Mouse (Mus musculus): ENCODE results near the gene Gpn3. TPM values are rescaled to one million over a fixed set of nuclear protein-coding genes. Genes with fewer than 3 reads are reported as not detected.

Gpn3 gene
- polyA plus RNA-seq (2015; fragmentation: Nextera tagmentation; extraction: Ambion mirVana) = 54.4 and 59.9 TPM in 2 replicates

GRCm38 (mm10) chr5:122371591-122372191 is at the start of gene Gpn3:
Gpn3 (plus strand) TSS chr5:122371876.
- peak within 1 kb of the TSS; percentile 91 for H3K4me2 ChIP-seq
- no peaks in the 10 kb centered on the region for H3K9me3 ChIP-seq
- under 1% methylated on average over 28 of the region's 46 CpGs for WGBS
- H3K9ac ChIP-seq = peak within 1 kb of the TSS; percentile 89
- peaks cover 60% of the 10 kb centered on the region for H3K36me3 ChIP-seq
- peaks cover 16% of the 10 kb centered on the region for H3K4me1 ChIP-seq
- H3K27me3 ChIP-seq (replicated peaks) = no peaks in the 10 kb centered on the region
- H3K4me3 ChIP-seq = peak within 1 kb of the TSS; percentile 70
- peak; percentile 47 for ATAC-seq (ENCODE audit: extremely low read depth, insufficient number of reproducible peaks, low FRiP score, low TSS enrichment)
- peak within 1 kb of the TSS; percentile 95 for H3K27ac ChIP-seq (replicated peaks)

DNA sequence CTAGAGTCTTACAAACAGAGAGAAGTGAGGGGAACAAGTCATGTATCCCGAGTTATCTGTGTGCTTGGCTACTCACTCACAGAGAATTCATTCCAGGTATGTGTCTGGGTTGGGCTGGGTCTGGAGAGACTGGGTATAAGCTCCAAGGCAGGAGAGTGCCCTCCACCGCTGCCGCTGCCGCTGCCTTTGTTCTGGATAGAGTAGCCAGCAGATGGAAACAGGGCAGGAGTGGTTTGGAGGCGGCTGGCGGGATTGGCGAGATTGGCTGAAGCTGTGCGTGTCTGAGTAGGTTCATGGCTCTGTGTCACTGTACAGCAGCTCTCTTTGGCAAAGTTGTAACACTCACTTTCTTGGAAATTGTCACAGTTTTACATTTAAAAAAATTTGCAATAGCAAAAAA is 48.2 kb upstream of the Gpn3 start:
- H3K9ac ChIP-seq = no peak overlapping the region; the same call in 1 of the 2 replicates
- H3K27me3 ChIP-seq (replicated peaks) = no peaks in the 10 kb centered on the region
- H3K9me3 ChIP-seq = no peaks in the 10 kb centered on the region
- H3K4me3 ChIP-seq = no peak overlapping the region
- H3K4me1 ChIP-seq = peaks cover 28% of the 10 kb centered on the region
- no peak overlapping the region for H3K27ac ChIP-seq (replicated peaks)
- H3K36me3 ChIP-seq = peaks cover 63% of the 10 kb centered on the region
- 70% methylated on average over 8 of the region's 8 CpGs for WGBS
- no peak for ATAC-seq (ENCODE audit: extremely low read depth, insufficient number of reproducible peaks, low FRiP score, low TSS enrichment)
- no peak overlapping the region for H3K4me2 ChIP-seq

DNA sequence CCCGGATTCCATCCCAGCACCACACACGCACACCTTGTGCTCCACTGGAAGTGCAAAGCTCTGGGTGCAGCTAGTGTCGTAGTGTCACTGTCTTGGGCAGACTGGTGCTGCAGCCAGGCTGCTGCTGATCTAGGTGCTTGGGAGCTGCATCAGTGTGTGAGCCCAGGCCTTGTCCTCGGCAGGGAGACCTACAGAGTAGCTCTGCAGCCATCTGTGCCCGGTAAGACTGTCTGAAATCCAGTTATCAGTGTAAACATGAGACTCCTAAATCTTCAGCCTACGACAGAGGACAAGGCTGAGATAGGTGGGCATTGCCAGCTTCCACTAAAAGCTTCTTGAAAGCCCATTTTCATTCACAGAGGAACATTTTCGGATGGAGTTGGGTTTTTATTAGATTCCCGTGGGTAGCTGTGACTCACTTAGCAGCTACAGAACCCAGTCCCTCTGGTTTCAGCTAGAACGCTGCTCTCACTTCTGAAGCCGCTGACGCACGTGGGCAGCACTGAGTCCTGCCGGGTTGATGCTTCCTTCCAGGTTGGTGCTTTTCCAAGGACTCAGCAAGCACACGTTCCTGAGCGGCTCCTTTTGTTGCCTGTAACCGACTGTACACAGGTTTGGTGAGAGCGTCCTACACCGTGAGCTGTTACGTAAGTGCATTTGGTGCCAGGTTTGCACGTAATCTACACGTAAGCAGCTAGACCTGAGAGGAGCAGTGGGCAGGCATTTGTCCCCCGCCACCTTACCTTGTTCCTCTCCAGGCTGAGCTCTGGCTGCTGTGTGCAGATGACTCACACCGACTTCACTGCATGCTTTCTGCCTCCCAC is 46.9 kb upstream of the Gpn3 start:
- no peaks in the 10 kb centered on the region for H3K9me3 ChIP-seq
- ATAC-seq (ENCODE audit: extremely low read depth, insufficient number of reproducible peaks, low FRiP score, low TSS enrichment) = no peak
- 0 out of 2 replicates have a peak overlapping the region, but pooled peaks have one; percentile 28 for H3K9ac ChIP-seq
- H3K27ac ChIP-seq (replicated peaks) = no peak overlapping the region
- no peak overlapping the region for H3K4me2 ChIP-seq
- H3K36me3 ChIP-seq = peaks cover 67% of the 10 kb centered on the region
- 84% methylated on average over 23 of the region's 23 CpGs for WGBS
- H3K27me3 ChIP-seq (replicated peaks) = no peaks in the 10 kb centered on the region
- peaks cover 16% of the 10 kb centered on the region for H3K4me1 ChIP-seq
- no peak overlapping the region for H3K4me3 ChIP-seq

GRCm38 (mm10) chr5:122325477-122325876 is 46.2 kb upstream of the Gpn3 start:
- ATAC-seq (ENCODE audit: extremely low read depth, insufficient number of reproducible peaks, low FRiP score, low TSS enrichment) = no peak
- H3K36me3 ChIP-seq = peaks cover 67% of the 10 kb centered on the region
- H3K27ac ChIP-seq (replicated peaks) = no peak overlapping the region
- H3K9me3 ChIP-seq = no peaks in the 10 kb centered on the region
- peaks cover 9% of the 10 kb centered on the region for H3K4me1 ChIP-seq
- WGBS = 83% methylated on average over 8 of the region's 8 CpGs
- no peaks in the 10 kb centered on the region for H3K27me3 ChIP-seq (replicated peaks)
- no peak overlapping the region for H3K4me2 ChIP-seq
- H3K4me3 ChIP-seq = no peak overlapping the region
- H3K9ac ChIP-seq = no peak overlapping the region

DNA sequence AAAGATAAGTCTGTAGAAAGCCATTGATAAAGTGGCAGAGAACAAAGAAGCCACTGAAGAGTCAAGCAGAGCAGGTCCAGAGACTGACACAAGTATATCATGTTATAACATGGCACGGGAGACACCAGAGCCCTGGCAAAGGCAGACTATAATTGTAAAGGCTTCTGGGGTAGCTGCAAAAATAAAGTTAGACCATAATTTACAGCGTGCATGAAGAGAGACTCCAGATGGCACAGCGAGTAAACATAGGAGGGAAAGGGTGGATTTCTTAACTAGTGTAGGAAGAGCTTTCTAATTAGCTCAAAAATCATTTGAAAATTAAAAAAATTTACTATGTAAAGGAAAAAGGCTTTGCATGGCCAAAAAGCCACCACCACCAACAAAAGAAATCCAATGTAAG is 44.4 kb upstream of the Gpn3 start:
- H3K27ac ChIP-seq (replicated peaks) = no peak overlapping the region
- ATAC-seq (ENCODE audit: extremely low read depth, insufficient number of reproducible peaks, low FRiP score, low TSS enrichment) = no peak

GRCm38 (mm10) chr5:122330269-122330668 is 41.4 kb upstream of the Gpn3 start:
- Histone ChIP-seq H3K4me1 (no peaks in the 10 kb centered on the region), H3K36me3 (peaks cover 29% of the 10 kb centered on the region), H3K9ac (no peak overlapping the region), H3K4me2 (no peak overlapping the region), H3K27me3 (replicated peaks) (no peaks in the 10 kb centered on the region), H3K27ac (replicated peaks) (no peak overlapping the region), H3K4me3 (no peak overlapping the region), H3K9me3 (no peaks in the 10 kb centered on the region)
- WGBS = 76% methylated on average over 4 of the region's 4 CpGs
- ATAC-seq (ENCODE audit: extremely low read depth, insufficient number of reproducible peaks, low FRiP score, low TSS enrichment) = no peak

More for the DNA sequence above, 44.4 kb upstream of the Gpn3 start:
- Histone ChIP-seq H3K27me3 (replicated peaks) (no peaks in the 10 kb centered on the region), H3K36me3 (peaks cover 50% of the 10 kb centered on the region), H3K4me3 (no peak overlapping the region), H3K4me2 (no peak overlapping the region), H3K9me3 (no peaks in the 10 kb centered on the region), H3K9ac (no peak overlapping the region), H3K4me1 (peaks cover 5% of the 10 kb centered on the region)
- WGBS = 84% methylated on average over 3 of the region's 3 CpGs

DNA sequence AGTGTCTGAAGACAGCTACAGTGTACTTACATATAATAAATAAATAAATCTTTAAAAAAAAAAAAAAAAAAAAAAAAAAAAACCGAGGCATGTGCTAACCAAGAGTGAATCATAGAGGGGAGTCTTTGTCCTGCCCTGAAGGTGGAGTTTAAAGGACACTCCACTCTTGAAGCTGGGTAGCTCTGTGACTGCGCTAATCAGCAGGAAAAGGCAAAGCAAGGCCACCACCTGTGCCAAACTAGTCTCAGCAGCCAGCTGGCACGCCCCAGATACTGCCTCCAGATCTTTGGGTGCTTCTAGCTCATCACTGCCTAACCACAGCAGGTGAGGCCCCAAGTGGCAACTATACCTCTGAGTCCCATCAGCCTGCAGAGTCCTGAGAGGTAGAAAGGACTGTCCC is 37.0 kb upstream of the Gpn3 start:
- H3K36me3 ChIP-seq = no peaks in the 10 kb centered on the region
- WGBS = 59% methylated on average over 3 of the region's 3 CpGs
- ATAC-seq (ENCODE audit: extremely low read depth, insufficient number of reproducible peaks, low FRiP score, low TSS enrichment) = no peak
- no peaks in the 10 kb centered on the region for H3K9me3 ChIP-seq
- H3K4me2 ChIP-seq = no peak overlapping the region
- H3K27me3 ChIP-seq (replicated peaks) = no peaks in the 10 kb centered on the region
- no peak overlapping the region for H3K9ac ChIP-seq
- H3K4me1 ChIP-seq = no peaks in the 10 kb centered on the region
- H3K27ac ChIP-seq (replicated peaks) = no peak overlapping the region
- no peak overlapping the region for H3K4me3 ChIP-seq

DNA sequence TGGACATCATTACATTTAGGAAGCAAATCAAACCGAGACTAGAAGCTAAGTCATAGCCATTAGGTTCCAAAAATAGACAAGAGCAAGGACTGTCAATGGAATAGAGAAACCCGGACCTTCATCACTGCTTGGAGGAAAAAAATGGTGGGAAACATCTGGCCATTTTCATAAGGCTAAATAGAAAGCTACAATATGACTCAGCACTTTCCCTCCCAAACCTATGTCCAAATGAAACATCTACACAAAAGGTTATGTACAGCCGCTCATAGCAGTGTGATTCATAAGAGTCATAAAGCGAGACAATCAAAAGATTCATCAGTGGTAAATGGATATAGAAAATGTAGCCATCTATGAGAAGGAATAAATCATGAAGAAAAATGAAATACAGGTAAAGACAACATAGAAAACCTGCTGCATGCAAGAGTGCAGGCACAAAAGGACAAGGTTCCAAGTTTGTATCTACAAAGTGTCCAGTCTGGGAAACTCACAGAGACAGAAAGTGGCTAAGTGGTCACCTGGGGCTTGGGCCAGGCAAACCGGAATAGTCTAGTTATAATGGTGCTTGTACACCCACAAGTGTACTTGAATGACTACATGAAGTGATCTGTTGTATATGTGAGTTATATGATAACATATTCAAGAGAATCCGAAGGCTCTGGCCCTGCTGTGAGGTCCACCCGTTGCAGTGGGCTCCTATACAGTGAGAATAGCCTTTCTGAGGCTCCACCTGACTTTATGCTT is 35.0 kb upstream of the Gpn3 start:
- Histone ChIP-seq H3K4me1 (no peaks in the 10 kb centered on the region; the same call in 1 of the 2 replicates), H3K27me3 (replicated peaks) (no peaks in the 10 kb centered on the region), H3K4me2 (no peak overlapping the region), H3K9ac (no peak overlapping the region), H3K36me3 (no peaks in the 10 kb centered on the region), H3K4me3 (no peak overlapping the region), H3K27ac (replicated peaks) (no peak overlapping the region), H3K9me3 (no peaks in the 10 kb centered on the region)
- WGBS = 84% methylated on average over 7 of the region's 7 CpGs
- no peak for ATAC-seq (ENCODE audit: extremely low read depth, insufficient number of reproducible peaks, low FRiP score, low TSS enrichment)

DNA sequence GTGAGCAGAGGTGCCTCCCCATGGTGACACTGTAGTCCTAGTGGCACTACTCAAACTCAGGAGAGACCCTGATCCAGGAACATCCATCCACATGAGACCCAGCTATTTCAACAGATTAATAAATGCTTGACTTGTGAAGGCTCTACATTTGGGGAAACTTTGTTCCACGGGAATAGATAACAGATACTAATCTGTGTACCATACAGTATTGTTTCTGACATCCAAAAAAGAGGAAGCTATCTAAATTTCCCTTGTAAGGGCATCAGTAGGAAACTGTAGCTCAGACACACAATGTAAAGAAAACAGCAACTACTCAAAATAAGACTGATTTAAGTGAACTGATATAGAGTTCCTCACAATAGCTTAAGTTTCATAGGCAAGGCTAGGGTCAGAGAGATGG is 28.8 kb upstream of the Gpn3 start:
- H3K9me3 ChIP-seq = no peaks in the 10 kb centered on the region
- no peaks in the 10 kb centered on the region for H3K27me3 ChIP-seq (replicated peaks)
- 63% methylated on average over 1 of the region's 1 CpGs for WGBS
- H3K36me3 ChIP-seq = no peaks in the 10 kb centered on the region
- ATAC-seq (ENCODE audit: extremely low read depth, insufficient number of reproducible peaks, low FRiP score, low TSS enrichment) = no peak
- no peak overlapping the region for H3K9ac ChIP-seq
- H3K27ac ChIP-seq (replicated peaks) = no peak overlapping the region
- H3K4me2 ChIP-seq = no peak overlapping the region
- H3K4me1 ChIP-seq = peaks cover 5% of the 10 kb centered on the region; the same call in 1 of the 2 replicates
- no peak overlapping the region for H3K4me3 ChIP-seq

- H3K9ac ChIP-seq = no peak overlapping the region
- H3K4me1 ChIP-seq = peaks cover 5% of the 10 kb centered on the region; the same call in 1 of the 2 replicates
- no peaks in the 10 kb centered on the region for H3K27me3 ChIP-seq (replicated peaks)
- ATAC-seq (ENCODE audit: extremely low read depth, insufficient number of reproducible peaks, low FRiP score, low TSS enrichment) = no peak
- 47% methylated on average over 7 of the region's 7 CpGs for WGBS
- no peaks in the 10 kb centered on the region for H3K36me3 ChIP-seq
- no peak overlapping the region for H3K4me3 ChIP-seq
- no peak overlapping the region for H3K4me2 ChIP-seq
- H3K27ac ChIP-seq (replicated peaks) = no peak overlapping the region
- no peaks in the 10 kb centered on the region for H3K9me3 ChIP-seq
Measured at GRCm38 (mm10) chr5:122343768-122344167, 27.9 kb upstream of the Gpn3 start.

GRCm38 (mm10) chr5:122344260-122344659 is 27.4 kb upstream of the Gpn3 start:
- H3K4me1 ChIP-seq = peaks cover 5% of the 10 kb centered on the region; the same call in 1 of the 2 replicates
- ATAC-seq (ENCODE audit: extremely low read depth, insufficient number of reproducible peaks, low FRiP score, low TSS enrichment) = peak; percentile 42; the same call in 1 of the 2 replicates
- 7% methylated on average over 5 of the region's 5 CpGs for WGBS

More at GRCm38 (mm10) chr5:122344260-122344659, 27.4 kb upstream of the Gpn3 start:
- no peak overlapping the region for H3K9ac ChIP-seq
- no peak overlapping the region for H3K4me3 ChIP-seq
- H3K9me3 ChIP-seq = no peaks in the 10 kb centered on the region
- H3K27ac ChIP-seq (replicated peaks) = no peak overlapping the region
- H3K27me3 ChIP-seq (replicated peaks) = no peaks in the 10 kb centered on the region
- no peaks in the 10 kb centered on the region for H3K36me3 ChIP-seq
- no peak overlapping the region for H3K4me2 ChIP-seq

Data from heart, embryonic 13.5 days (tissue).